Comparison of ENCODE assay signal across 15 mouse cellular contexts in genomic region chr8:110424146-110424545, GRCm38 (mm10).
"Had no signal": no experiment of that assay in that cellular context is flagged by ENCODE, and none has a peak within 500 bp of the region (broad histone marks: within the 10 kb centered on the region; RNA-seq: fewer than 3 reads in every experiment).

No protein-coding gene starts in this region.

- H3K4me1 ChIP-seq: limb, embryonic 13.5 days; megakaryocyte, embryonic 14.5 days; midbrain, embryonic 15.5 days; neural tube, embryonic 12.5 days; stomach, embryonic 15.5 days had no signal

- H3K9ac ChIP-seq: limb, embryonic 13.5 days; liver, embryonic 14.5 days; lung, embryonic 14.5 days; midbrain, embryonic 15.5 days; neural tube, embryonic 12.5 days; stomach, embryonic 15.5 days had no signal

- H3K27ac ChIP-seq: limb, embryonic 13.5 days; liver, embryonic 14.5 days; macrophage; midbrain, embryonic 15.5 days; neural tube, embryonic 12.5 days; stomach, embryonic 15.5 days had no signal

- ATAC-seq: midbrain, embryonic 15.5 days had no signal

- H3K9me3 ChIP-seq: limb, embryonic 13.5 days; midbrain, embryonic 15.5 days; neural tube, embryonic 12.5 days; stomach, embryonic 15.5 days had no signal

- H3K4me3 ChIP-seq: limb, embryonic 13.5 days; megakaryocyte, embryonic 14.5 days; midbrain, embryonic 15.5 days; neural tube, embryonic 12.5 days; stomach, embryonic 15.5 days had no signal

- DNase-seq: kidney, adult 8-10 months; kidney, postnatal 36 days; left cerebral cortex, postnatal 4 days; lung, embryonic 14.5 days; right cerebral cortex, postnatal 14 days; thymus, adult 2 months; thymus, postnatal 25 days had no signal

- H3K36me3 ChIP-seq: limb, embryonic 13.5 days; midbrain, embryonic 15.5 days; neural tube, embryonic 12.5 days; stomach, embryonic 15.5 days had no signal

- H3K4me2 ChIP-seq: limb, embryonic 13.5 days; lung, embryonic 14.5 days; midbrain, embryonic 11.5 days; midbrain, embryonic 15.5 days; neural tube, embryonic 12.5 days; stomach, embryonic 15.5 days had no signal

- H3K27me3 ChIP-seq: limb, embryonic 13.5 days; megakaryocyte, embryonic 14.5 days; midbrain, embryonic 15.5 days; neural tube, embryonic 12.5 days; stomach, embryonic 15.5 days had no signal
